Mouse (Mus musculus) thymus, postnatal 0 days (tissue): Measurements from ENCODE around the gene Zfp219. TPM values are rescaled to one million over a fixed set of nuclear protein-coding genes. Genes with fewer than 3 reads are reported as not detected.
"Not testable (repeated sequence)": the region's sequence is repeated elsewhere in the genome, so short reads cannot be mapped to it uniquely, and the experiment has no call there.

Experiments used
- DNase-seq: peaks from one replicate; pipeline ENCODE4 v3.0.0-alpha.2; 2015; ENCODE audit warnings: low spot score
- polyA plus RNA-seq: library from polyadenylated mRNA; unstranded; fragments of >200 nt; fragmentation: Nextera tagmentation; extraction: Ambion mirVana; gene quantifications from 2 replicates; pipeline ENCODE4 v1.2.1, GENCODE M21; 2015

Gene Zfp219
- 40.7 and 44.5 TPM in 2 replicates for polyA plus RNA-seq

DNA sequence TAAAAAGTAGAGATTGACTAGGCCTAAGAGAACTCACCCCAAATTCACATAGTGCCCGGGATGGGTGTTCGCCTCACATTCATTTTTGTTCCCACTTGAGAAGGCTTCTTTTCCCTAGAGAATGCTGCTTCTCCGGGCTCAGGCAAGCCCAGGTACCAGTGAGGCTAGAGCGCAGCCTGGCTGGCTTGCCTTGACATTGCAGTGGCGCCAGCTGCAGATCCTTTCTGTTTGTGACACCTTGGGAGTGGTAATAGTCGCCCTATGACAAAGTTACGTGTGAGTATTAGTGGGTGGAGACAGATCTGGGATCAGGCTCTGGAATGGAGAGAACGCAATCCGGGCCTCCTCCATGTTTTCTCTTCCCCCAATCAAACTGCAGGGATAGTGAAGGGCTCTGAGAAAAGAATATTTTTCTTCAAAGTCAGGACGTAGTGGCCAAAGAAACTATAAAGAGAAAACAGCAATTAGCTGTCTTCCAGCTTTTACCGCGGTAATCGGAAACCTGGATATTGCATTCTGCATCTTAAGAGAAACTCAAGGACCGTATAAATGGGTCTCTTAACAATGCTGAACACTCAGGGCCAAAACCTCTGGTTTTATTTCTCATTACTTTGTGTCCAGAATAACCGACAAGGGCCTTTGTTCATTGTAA lies at the start of gene Zfp219:
Gene Zfp219 (minus strand): TSS at position 248 of the 652 bp plus-strand sequence.
- DNase-seq = peak; percentile 71

- no peak for DNase-seq
Measured at GRCm38 (mm10) chr14:52066135-52066534, 45.6 kb upstream of the Zfp219 start.

- no peak for DNase-seq
Measured at GRCm38 (mm10) chr14:52061798-52062197, 41.3 kb upstream of the Zfp219 start.

GRCm38 (mm10) chr14:52060800-52061199 lies 40.3 kb upstream of the Zfp219 start:
- no peak for DNase-seq

GRCm38 (mm10) chr14:52059982-52060381 lies 39.4 kb upstream of the Zfp219 start:
- DNase-seq = no peak

- DNase-seq = not testable (repeated sequence)
Measured at GRCm38 (mm10) chr14:52052720-52053119, 32.2 kb upstream of the Zfp219 start.

DNA sequence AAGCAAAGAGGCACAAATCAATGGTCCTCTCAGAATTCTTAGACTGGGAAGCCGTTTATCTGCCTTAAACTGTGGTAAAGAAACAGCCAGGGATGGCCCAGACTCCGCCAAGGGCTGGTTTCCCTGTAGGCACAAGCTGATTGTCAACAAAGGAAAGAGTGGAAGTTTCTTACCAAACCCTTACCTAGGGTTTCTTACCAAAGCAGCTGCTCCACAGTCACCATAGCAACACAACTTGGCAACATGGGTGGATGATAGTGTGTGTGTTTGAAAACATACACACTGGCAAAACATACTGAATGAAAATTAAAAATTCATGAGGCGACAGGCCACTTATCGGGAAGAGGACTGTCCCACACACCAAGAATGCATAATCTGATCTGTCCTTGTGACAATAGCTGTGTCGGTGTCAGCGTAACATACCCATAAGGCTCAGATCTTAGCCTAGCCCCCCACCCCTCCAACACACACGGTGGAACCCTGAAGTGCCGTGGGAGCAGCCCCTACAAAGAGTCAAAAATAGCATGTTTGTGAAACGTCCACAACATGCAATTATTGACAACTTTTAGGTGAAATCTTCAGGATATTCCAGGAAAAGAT lies 25.5 kb upstream of the Zfp219 start:
- no peak for DNase-seq

GRCm38 (mm10) chr14:52044901-52045678 lies 24.6 kb upstream of the Zfp219 start:
- DNase-seq = peak; percentile 67

GRCm38 (mm10) chr14:52043446-52043845 lies 22.9 kb upstream of the Zfp219 start:
- no peak for DNase-seq

DNA sequence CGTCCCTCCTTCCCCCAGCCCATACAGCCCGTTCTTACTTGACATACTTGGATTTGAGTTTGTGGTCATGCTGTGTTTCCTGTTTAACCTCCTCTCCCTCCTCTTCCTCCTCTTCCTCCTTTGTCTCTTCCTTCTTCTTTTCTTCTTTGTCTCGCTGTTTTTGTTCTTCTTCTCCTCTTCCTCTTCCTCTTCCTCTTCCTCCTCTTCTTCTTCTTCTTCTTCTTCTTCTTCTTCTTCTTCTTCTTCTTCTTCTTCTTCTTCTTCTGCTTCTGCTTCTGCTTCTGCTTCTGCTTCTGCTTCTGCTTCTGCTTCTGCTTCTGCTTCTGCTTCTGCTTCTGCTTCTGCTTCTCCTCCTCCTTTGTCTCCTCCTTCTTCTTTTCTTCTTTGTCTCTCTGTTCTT lies 21.8 kb upstream of the Zfp219 start, which contains the start of gene Olfr221:
Gene Olfr221 (minus strand): TSS at position 101 of the 400 bp plus-strand sequence.
- not testable (repeated sequence) for DNase-seq

- DNase-seq = no peak
Measured at GRCm38 (mm10) chr14:52039332-52039731, 18.8 kb upstream of the Zfp219 start.

- no peak for DNase-seq
Measured at GRCm38 (mm10) chr14:52035926-52036325, 15.4 kb upstream of the Zfp219 start.

GRCm38 (mm10) chr14:52026342-52026741 lies 5.8 kb upstream of the Zfp219 start:
- DNase-seq = no peak

- DNase-seq = no peak
Measured at GRCm38 (mm10) chr14:52024133-52024532, 3.6 kb upstream of the Zfp219 start.

GRCm38 (mm10) chr14:52022709-52023459 lies 2.4 kb upstream of the Zfp219 start:
- peak; percentile 94 for DNase-seq

- no peak for DNase-seq
Measured at GRCm38 (mm10) chr14:52022244-52022708, 1.7 kb upstream of the Zfp219 start.

DNA sequence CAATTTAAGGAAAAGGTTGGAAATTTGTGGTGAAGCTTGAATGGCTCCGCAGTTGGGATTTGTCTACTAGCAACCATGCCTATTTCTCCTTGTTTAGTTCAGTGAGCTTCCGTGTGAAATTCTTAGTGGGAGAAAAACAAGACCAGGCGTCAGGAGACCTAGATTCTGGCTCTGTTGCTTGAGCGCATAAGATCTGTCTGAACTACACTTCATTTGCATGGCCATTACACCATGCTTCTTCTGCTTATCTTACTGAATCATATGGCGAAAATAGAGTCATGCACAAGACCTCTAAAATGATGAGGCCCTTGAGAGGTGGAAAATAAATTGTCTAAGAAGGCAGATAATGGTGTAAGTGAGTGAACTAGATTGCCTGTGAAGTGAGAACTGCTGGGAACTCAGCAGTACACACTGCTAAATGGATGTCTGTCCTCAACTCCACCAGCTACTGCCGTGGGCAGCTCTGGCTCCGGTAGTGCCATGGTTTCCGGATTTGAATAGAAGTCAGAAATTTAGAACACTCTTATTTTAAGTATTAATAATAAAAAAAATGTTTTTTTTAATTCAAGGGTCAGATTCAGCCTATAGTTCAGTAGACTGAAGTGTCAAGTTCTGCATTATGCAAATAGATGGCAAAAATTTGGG lies 1.2 kb upstream of the Zfp219 start:
- DNase-seq = no peak

DNA sequence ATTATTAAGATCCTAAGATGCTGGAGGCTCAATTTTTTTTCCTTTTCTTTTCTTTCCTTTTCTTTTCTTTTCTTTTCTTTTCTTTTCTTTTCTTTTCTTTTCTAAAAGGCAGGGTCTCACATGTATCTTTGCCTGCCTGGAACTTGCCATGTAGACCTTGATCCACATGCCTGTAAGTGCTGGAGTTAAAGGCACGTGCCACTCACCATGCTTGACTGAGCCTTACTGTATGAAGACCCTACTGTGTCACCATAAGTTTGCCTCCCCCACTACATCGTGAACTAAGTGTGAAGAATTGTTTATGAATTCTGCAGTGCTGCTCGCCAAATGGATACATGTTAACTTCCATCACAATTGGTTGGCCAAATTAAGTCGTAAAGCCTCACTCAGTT lies 601 bp upstream of the Zfp219 start:
- no peak for DNase-seq

- DNase-seq = peak; percentile 98
Measured at GRCm38 (mm10) chr14:52019590-52020340, 768 bp downstream of the Zfp219 start.

DNA sequence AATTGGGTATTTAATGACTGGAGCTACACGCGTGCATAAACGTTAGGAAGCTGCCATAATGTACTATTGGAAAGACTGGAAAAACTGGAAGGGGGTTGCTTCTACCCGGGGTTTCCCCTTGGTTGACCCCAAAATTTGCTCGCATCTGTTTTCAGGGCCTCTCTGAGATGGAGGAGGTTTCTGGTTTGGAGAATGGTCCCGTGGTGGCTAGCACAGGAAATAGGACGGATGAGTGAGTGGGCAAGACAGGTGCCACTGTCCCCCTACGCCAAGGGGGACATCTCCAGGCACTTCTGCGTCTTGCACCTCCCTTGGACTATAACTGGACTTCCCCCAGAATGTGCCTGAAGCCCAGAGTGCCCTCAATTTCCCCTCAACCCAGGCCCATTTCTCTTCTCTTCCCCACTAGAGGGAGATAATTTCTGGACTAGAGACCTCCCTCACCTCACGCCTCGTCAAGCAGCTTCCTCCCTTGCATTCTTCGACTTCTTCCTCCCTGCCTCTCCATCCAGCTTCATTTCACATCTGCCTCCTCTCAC lies 1.4 kb downstream of the Zfp219 start:
- DNase-seq = no peak
